Mouse (Mus musculus): ENCODE measurements around the gene Ptpn1.

Ptpn1 gene

GRCm38 (mm10) chr2:167931985-167932726 lies at the start of gene Ptpn1:
TSS of gene Ptpn1 (plus strand) at chr2:167932057.
- peak; percentile 99 for DNase-seq

- no peak for DNase-seq
Measured at GRCm38 (mm10) chr2:167886485-167886884, 45.4 kb upstream of the Ptpn1 start.

GRCm38 (mm10) chr2:167887516-167888347 lies 44.1 kb upstream of the Ptpn1 start:
- peak; percentile 82 to 86 for DNase-seq

- DNase-seq = no peak
Measured at GRCm38 (mm10) chr2:167888834-167889233, 43.0 kb upstream of the Ptpn1 start.

- no peak for DNase-seq
Measured at GRCm38 (mm10) chr2:167889886-167890285, 42.0 kb upstream of the Ptpn1 start.

- DNase-seq = peak; percentile 69 to 82
Measured at GRCm38 (mm10) chr2:167891908-167892307, 39.9 kb upstream of the Ptpn1 start.

GRCm38 (mm10) chr2:167893680-167894079 lies 38.2 kb upstream of the Ptpn1 start:
- DNase-seq = no peak

GRCm38 (mm10) chr2:167894948-167895372 lies 36.9 kb upstream of the Ptpn1 start:
- peak; percentile 80 to 94 for DNase-seq

GRCm38 (mm10) chr2:167897896-167898295 lies 34.0 kb upstream of the Ptpn1 start:
- DNase-seq = no peak

- no peak for DNase-seq
Measured at GRCm38 (mm10) chr2:167899989-167900421, 31.9 kb upstream of the Ptpn1 start.

GRCm38 (mm10) chr2:167902116-167902703 lies 29.6 kb upstream of the Ptpn1 start:
- DNase-seq = peak in 1 of 2 experiments; percentile 28

- DNase-seq = no peak
Measured at GRCm38 (mm10) chr2:167903242-167903952, 28.5 kb upstream of the Ptpn1 start.

GRCm38 (mm10) chr2:167904621-167905367 lies 27.1 kb upstream of the Ptpn1 start:
- DNase-seq = no peak

- no peak for DNase-seq
Measured at GRCm38 (mm10) chr2:167905561-167905960, 26.3 kb upstream of the Ptpn1 start.

GRCm38 (mm10) chr2:167906729-167907128 lies 25.1 kb upstream of the Ptpn1 start:
- no peak for DNase-seq

- DNase-seq = no peak
Measured at GRCm38 (mm10) chr2:167909531-167910177, 22.2 kb upstream of the Ptpn1 start.

GRCm38 (mm10) chr2:167910178-167910540 lies 21.7 kb upstream of the Ptpn1 start:
- no peak for DNase-seq

GRCm38 (mm10) chr2:167911511-167911910 lies 20.3 kb upstream of the Ptpn1 start:
- DNase-seq = no peak

- no peak for DNase-seq
Measured at GRCm38 (mm10) chr2:167919081-167919480, 12.8 kb upstream of the Ptpn1 start.

GRCm38 (mm10) chr2:167920041-167920440 lies 11.8 kb upstream of the Ptpn1 start:
- peak; percentile 54 to 64 for DNase-seq

- no peak for DNase-seq
Measured at GRCm38 (mm10) chr2:167920960-167921495, 10.8 kb upstream of the Ptpn1 start.

Measured in kidney, postnatal 36 days (tissue).